Mouse (Mus musculus): ENCODE measurements around the gene Mypop. TPM values are rescaled to one million over a fixed set of nuclear protein-coding genes. Genes with fewer than 3 reads are reported as not detected.

The Mypop gene
- polyA plus RNA-seq, 1 experiment: 0.02 TPM

DNA sequence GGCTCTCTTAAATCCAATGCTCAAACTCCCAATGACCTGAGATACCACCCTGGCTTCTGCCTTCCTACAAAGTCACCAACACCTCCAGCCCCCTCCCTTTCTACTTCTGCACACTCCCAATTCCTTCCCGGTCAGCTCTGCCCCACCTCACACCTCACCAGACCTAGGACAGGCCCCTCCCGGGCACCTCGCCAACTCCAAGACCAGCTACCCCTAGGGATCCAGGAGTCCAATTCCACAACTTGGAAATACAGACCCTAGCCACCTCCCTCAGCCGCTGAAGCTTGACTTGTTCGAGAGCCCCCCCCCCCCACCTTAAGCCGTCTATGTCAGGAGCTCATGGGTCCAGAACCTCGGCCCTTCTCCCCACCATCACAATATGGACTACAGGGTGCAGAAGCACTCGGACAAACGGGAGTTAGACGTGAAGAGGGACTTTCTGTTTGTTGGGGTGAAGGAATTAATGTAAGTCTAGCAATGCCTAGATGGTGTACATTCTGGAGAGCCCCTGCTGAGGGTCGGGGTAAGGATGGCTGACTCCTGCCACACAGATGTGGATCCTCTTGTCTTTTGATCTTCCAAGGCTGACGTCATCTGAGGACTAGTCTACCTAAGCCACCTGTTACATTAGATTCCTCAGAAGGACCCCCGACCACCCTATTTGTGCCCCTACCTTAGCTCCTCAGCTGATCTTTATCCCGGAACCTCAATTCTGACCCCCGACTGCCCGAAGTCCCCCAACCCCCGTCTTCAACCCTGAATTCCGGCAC, 31.3 kb downstream of the Mypop start:
- no peak for TF ChIP-seq TAL1 (IDR thresholded peaks at IDR 0.05; ENCODE audit: low read length)
- TF ChIP-seq GATA1 (IDR thresholded peaks at IDR 0.05; ENCODE audit: low read length): no peak
- peak overlapping the region; percentile 95 for H3K4me3 ChIP-seq (replicated peaks)
- peaks cover 48% of the 10 kb centered on the region for H3K27me3 ChIP-seq (ENCODE audit: control insufficient read depth)
- H3K4me1 ChIP-seq (ENCODE audit: control insufficient read depth): peaks cover 36% of the 10 kb centered on the region
- peaks cover 2% of the 10 kb centered on the region for H3K36me3 ChIP-seq (ENCODE audit: control insufficient read depth)
- H3K9me3 ChIP-seq (ENCODE audit: control insufficient read depth, low read length): no peaks in the 10 kb centered on the region; the same call in 1 of the 2 replicates

DNA sequence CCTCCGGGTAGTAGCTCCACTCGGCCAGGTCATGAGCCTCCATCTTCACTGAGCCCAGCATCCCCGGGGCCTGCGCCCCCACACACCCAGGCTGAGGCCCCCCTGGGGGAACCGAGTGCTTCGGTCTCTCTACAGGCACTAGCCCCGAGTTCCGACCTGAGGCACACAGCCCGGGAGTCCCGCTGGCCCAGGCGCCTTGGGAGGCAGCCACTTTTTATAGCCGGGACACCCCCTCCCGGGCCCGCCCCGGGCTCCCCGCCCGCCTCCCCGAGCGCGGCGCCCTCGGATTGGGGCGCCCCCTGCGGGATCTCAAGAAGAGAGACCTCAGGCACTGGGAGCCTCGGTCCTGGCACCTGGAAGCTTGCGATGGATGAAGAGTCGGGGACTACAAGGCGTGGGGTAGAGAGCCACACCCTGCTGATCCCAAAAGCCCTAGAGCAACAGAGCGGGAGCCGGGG, 32.3 kb downstream of the Mypop start, which contains the start of gene Foxa3:
Gene Foxa3, minus strand, starts transcription at position 182 of the 458 bp plus-strand sequence.
- Histone ChIP-seq H3K27me3 (ENCODE audit: control insufficient read depth) (peaks cover 48% of the 10 kb centered on the region), H3K4me3 (replicated peaks) (peak within 1 kb of the TSS; percentile 95), H3K36me3 (ENCODE audit: control insufficient read depth) (peaks cover 6% of the 10 kb centered on the region), H3K9me3 (ENCODE audit: control insufficient read depth, low read length) (no peaks in the 10 kb centered on the region; the same call in 1 of the 2 replicates), H3K4me1 (ENCODE audit: control insufficient read depth) (peaks cover 41% of the 10 kb centered on the region)
- TF ChIP-seq GATA1 (IDR thresholded peaks at IDR 0.05; ENCODE audit: low read length): no peak
- no peak for TF ChIP-seq TAL1 (IDR thresholded peaks at IDR 0.05; ENCODE audit: low read length)

DNA sequence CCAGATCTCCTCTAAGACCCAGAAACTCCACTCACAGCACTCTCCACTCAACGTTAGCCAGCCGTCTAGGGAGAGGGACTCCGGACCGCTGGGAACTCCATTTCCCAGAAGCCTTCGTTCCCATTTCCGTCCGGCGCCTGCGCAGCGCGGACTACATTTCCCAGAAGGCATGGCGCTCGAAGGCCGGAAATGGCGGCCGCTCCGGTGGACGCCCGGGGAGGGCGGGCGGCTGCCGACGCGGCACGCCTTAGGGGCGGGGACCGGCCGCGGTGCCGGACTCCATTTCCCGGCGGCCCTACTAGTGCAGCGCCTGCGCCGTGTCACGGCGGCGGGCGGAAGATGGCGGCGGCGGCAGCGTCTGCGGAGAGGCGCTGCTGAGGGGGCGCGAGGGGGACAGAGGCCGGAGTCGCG, 33.1 kb downstream of the Mypop start, which contains the start of gene Sympk:
Gene Sympk, plus strand, starts transcription at position 282 of the 411 bp plus-strand sequence.
- Histone ChIP-seq H3K4me1 (ENCODE audit: control insufficient read depth) (peaks cover 44% of the 10 kb centered on the region), H3K9me3 (ENCODE audit: control insufficient read depth, low read length) (no peaks in the 10 kb centered on the region; the same call in 1 of the 2 replicates), H3K36me3 (ENCODE audit: control insufficient read depth) (peaks cover 13% of the 10 kb centered on the region), H3K4me3 (replicated peaks) (peak within 1 kb of the TSS; percentile 95), H3K27me3 (ENCODE audit: control insufficient read depth) (peaks cover 46% of the 10 kb centered on the region)
- no peak for TF ChIP-seq GATA1 (IDR thresholded peaks at IDR 0.05; ENCODE audit: low read length)
- no peak for TF ChIP-seq TAL1 (IDR thresholded peaks at IDR 0.05; ENCODE audit: low read length)

DNA sequence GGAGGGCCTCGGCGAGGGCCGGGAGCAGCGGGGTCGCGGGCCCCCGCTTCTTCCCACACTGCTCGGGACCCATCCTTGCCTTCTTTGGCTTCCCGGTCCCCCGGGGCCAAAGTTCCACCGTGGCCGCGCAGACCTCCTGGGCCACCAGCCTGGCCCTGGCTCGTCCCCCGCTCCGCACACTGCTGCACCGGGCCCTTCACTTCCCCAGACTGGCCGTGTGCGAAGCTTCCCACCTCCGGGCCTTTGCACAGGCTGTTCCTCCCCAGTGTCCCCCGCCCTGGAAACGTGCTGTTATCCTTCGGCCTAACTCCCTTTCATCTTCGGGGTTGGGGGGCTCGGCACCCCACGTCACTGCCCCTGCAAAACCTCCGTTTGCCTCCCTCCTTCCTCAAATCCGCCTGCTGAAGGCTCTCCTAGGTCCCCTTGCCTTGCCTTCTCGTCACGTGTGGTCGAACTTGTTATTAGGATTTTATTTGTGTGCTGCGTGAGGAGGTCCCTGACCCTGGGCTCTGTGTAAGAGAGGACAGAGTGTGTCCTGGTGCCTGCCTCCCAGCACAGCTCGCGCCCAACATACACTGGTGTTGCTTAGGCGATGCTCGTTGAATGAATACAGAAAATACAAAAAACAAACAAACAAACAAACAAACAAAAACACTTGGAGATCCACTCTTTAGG, 33.7 kb downstream of the Mypop start:
- TF ChIP-seq TAL1 (IDR thresholded peaks at IDR 0.05; ENCODE audit: low read length): no peak
- TF ChIP-seq GATA1 (IDR thresholded peaks at IDR 0.05; ENCODE audit: low read length): no peak
- Histone ChIP-seq H3K27me3 (ENCODE audit: control insufficient read depth) (peaks cover 42% of the 10 kb centered on the region), H3K9me3 (ENCODE audit: control insufficient read depth, low read length) (no peaks in the 10 kb centered on the region; the same call in 1 of the 2 replicates), H3K4me3 (replicated peaks) (peak overlapping the region; percentile 95), H3K4me1 (ENCODE audit: control insufficient read depth) (peaks cover 45% of the 10 kb centered on the region), H3K36me3 (ENCODE audit: control insufficient read depth) (peaks cover 19% of the 10 kb centered on the region)

DNA sequence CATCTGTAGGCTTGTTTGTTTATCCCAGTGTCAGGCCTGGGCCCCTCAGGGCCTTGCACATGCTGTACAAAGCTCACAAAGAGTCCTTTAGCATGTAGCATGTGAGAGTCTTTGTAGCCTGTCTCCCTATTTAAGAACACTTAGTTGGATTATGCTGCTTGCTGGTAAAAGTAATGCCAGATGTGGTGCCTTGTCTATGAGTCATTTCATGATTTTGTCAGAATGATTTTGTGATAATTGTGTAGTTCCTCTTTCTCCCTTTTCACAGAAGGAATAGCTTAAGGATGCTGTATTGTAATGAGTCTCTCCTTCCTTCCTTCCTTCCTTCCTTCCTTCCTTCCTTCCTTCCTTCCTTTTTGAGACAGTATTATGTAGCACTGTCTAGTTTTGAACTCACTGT, 37.0 kb downstream of the Mypop start:
- no peak for TF ChIP-seq GATA1 (IDR thresholded peaks at IDR 0.05; ENCODE audit: low read length)
- TF ChIP-seq TAL1 (IDR thresholded peaks at IDR 0.05; ENCODE audit: low read length): no peak
- peaks cover 9% of the 10 kb centered on the region for H3K27me3 ChIP-seq (ENCODE audit: control insufficient read depth)

DNA sequence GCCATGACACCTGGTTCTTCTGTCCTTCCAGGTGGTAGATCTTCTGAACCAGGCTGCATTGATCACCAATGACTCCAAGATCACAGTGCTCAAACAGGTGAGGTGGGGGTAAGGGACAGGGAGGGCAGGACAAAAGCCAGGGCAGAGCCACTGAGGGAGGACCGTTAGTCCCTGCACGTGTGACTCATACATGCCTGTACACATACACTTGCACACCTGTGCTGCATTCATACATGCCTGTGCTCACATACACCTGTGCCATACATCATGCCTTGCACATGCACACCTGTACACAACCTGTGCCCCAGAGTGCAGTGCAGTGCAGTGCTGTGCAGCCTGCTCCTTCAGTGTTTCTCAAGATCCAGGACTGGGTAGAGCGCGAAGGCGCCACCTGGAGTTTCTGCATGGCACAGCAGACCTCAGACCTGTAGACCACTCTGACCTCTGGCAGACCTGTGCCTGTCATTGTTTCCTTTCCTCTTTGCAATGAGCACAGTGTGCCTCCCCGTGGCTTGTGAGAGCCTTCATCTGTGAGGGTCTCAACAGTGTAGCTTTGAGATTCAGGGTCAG, 38.1 kb downstream of the Mypop start:
- Histone ChIP-seq H3K9me3 (ENCODE audit: control insufficient read depth, low read length) (no peaks in the 10 kb centered on the region), H3K4me3 (replicated peaks) (no peak overlapping the region), H3K36me3 (ENCODE audit: control insufficient read depth) (peaks cover 61% of the 10 kb centered on the region), H3K4me1 (ENCODE audit: control insufficient read depth) (peaks cover 35% of the 10 kb centered on the region), H3K27me3 (ENCODE audit: control insufficient read depth) (no peaks in the 10 kb centered on the region)
- TF ChIP-seq TAL1 (IDR thresholded peaks at IDR 0.05; ENCODE audit: low read length): no peak
- TF ChIP-seq GATA1 (IDR thresholded peaks at IDR 0.05; ENCODE audit: low read length): no peak

More for the DNA sequence above, 37.0 kb downstream of the Mypop start:
- H3K4me3 ChIP-seq (replicated peaks): no peak overlapping the region
- H3K4me1 ChIP-seq (ENCODE audit: control insufficient read depth): peaks cover 44% of the 10 kb centered on the region
- no peaks in the 10 kb centered on the region; the same call in 1 of the 2 replicates for H3K9me3 ChIP-seq (ENCODE audit: control insufficient read depth, low read length)
- H3K36me3 ChIP-seq (ENCODE audit: control insufficient read depth): peaks cover 52% of the 10 kb centered on the region

DNA sequence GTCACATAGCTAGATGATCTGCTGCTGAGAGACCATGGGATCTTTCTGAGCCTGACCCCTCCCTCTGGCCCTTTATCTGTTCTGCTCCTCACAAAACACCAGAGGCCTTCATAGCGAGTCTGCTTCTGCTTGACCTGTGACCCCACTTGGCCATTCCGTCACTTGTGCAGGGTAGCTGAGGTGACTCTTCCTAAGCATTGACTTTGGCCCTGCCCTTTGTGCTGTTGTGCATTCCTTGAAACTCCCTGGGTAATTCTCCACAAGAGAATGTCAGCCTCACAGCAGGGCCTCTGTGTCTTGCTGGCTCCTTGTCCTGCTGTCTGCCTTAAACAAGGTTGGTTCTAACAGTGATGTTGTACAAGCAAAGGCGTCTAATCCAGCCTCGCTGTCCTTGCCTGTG, 40.6 kb downstream of the Mypop start:
- Histone ChIP-seq H3K27me3 (ENCODE audit: control insufficient read depth) (no peaks in the 10 kb centered on the region), H3K9me3 (ENCODE audit: control insufficient read depth, low read length) (no peaks in the 10 kb centered on the region), H3K36me3 (ENCODE audit: control insufficient read depth) (peaks cover 84% of the 10 kb centered on the region), H3K4me3 (replicated peaks) (no peak overlapping the region), H3K4me1 (ENCODE audit: control insufficient read depth) (peaks cover 14% of the 10 kb centered on the region)
- TF ChIP-seq GATA1 (IDR thresholded peaks at IDR 0.05; ENCODE audit: low read length) (no peak), TAL1 (IDR thresholded peaks at IDR 0.05; ENCODE audit: low read length) (no peak)

DNA sequence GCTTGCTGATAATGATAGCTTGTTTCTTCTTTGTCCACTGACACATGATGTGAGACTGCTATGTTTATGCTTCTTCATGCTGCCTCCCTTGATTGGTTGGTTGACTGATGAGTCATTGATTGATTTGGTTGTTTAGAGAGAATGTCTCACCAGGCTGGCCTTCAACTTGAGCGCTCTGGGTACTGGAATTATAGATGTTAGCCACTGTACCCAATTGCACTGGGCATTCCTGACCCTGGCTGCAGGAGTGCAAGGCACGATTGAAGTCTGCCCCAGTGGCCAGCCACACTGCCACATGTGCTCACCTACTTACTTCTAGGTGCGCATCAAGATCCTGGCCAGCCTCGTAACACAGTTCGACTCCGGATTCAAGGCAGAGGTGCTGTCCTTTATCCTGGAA, 53.6 kb downstream of the Mypop start:
- Histone ChIP-seq H3K27me3 (ENCODE audit: control insufficient read depth) (no peaks in the 10 kb centered on the region), H3K4me3 (replicated peaks) (no peak overlapping the region), H3K9me3 (ENCODE audit: control insufficient read depth, low read length) (no peaks in the 10 kb centered on the region), H3K36me3 (ENCODE audit: control insufficient read depth) (peaks cover 99% of the 10 kb centered on the region), H3K4me1 (ENCODE audit: control insufficient read depth) (no peaks in the 10 kb centered on the region)
- TF ChIP-seq GATA1 (IDR thresholded peaks at IDR 0.05; ENCODE audit: low read length) (no peak), TAL1 (IDR thresholded peaks at IDR 0.05; ENCODE audit: low read length) (no peak)

Measured in erythroblast, embryonic 14.5 days (primary cell).